Mouse (Mus musculus): ENCODE measurements around the gene Slc6a9.

Slc6a9 gene

GRCm38 (mm10) chr4:117834457-117834844, at the start of gene Slc6a9:
Gene Slc6a9 (plus strand): TSS chr4:117834506.
- no peak for DNase-seq (ENCODE audit: inconsistent ontology term)

DNA sequence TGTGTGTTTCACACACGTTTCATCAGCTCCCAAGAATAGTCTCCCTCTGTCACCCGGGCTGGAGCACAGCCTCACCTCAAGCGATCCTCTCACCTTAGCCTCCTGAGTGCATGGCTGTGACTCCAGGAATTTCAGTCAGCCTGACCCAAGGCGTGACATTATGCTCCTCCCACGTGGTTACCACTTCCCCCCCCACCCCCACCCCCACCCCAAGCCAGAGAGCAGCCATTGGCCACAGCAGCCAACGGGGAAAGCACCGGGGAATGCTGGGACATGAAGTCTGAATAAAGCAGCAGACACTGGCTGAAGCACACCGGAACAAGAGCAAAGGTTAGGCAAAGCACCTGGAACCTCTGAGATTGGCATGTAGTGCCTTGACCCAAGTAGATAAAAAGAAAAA, 47.3 kb upstream of the Slc6a9 start:
- peak; percentile 6 for DNase-seq (ENCODE audit: inconsistent ontology term)

- DNase-seq (ENCODE audit: inconsistent ontology term) = no peak
Measured at GRCm38 (mm10) chr4:117788308-117788707, 46.0 kb upstream of the Slc6a9 start.

- no peak for DNase-seq (ENCODE audit: inconsistent ontology term)
Measured at GRCm38 (mm10) chr4:117799904-117800303, 34.4 kb upstream of the Slc6a9 start.

DNA sequence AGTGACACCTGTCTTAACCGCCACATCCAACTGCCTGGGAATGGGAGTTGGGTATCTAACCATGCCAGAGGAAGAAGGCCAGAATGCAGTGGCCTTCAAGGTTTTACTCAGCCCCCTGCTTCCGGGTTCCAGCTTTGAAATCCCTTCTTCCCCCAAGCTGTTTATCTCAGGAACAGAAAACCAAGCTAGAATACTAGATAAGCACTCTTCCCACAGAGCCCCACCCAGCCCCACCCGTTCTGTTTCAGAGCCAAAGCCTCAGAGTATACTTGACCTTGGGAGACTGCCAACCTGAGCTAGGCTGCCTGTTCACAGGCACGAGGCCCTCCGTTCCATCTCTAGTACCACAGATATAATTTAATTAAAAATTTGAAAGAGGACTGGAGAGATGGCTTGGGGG, 27.3 kb upstream of the Slc6a9 start:
- no peak for DNase-seq (ENCODE audit: inconsistent ontology term)

- no peak for DNase-seq (ENCODE audit: inconsistent ontology term)
Measured at GRCm38 (mm10) chr4:117810933-117811332, 23.4 kb upstream of the Slc6a9 start.

- no peak for DNase-seq (ENCODE audit: inconsistent ontology term)
Measured at GRCm38 (mm10) chr4:117813591-117814192, 20.6 kb upstream of the Slc6a9 start.

- DNase-seq (ENCODE audit: inconsistent ontology term) = no peak
Measured at GRCm38 (mm10) chr4:117814333-117814732, 20.0 kb upstream of the Slc6a9 start.

DNA sequence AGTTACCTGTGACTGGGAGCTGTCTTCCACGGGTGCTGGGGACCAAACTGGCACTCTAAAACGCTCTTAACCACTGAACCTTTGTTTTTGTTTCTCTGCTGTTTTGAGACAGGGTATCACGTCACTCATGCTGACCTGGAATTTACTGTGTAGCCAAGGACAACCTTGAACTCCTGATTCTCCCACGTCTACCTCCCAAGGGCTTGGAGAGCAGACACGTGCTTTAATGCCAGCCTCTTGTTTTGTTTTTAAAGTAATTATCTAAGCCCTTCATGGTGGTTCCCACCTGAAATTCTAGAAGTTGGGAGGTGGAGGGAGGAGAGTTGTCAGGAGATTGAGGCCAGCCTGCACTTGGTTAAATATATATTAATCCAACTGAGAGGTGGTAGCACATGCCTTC, 17.5 kb upstream of the Slc6a9 start:
- no peak for DNase-seq (ENCODE audit: inconsistent ontology term)

DNA sequence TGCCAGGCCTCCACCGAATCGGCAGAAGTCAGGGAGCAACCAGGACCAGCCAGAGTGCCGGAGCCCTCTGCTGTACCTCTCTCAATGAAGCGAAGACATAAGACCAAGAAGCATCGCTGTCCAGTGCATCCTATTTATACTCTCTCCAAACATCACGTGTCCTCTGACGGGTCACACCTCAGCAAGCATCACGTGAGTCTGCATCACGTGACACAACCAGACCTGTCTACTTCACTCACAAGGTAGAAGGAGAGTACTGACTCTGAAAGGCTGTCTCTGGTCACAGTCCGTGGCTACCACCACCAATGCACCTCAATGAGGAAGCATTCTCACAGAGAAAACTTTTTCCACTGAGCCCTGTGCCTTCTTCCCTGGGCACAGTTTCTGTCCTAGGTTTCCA, 16.3 kb upstream of the Slc6a9 start:
- no peak for DNase-seq (ENCODE audit: inconsistent ontology term)

DNA sequence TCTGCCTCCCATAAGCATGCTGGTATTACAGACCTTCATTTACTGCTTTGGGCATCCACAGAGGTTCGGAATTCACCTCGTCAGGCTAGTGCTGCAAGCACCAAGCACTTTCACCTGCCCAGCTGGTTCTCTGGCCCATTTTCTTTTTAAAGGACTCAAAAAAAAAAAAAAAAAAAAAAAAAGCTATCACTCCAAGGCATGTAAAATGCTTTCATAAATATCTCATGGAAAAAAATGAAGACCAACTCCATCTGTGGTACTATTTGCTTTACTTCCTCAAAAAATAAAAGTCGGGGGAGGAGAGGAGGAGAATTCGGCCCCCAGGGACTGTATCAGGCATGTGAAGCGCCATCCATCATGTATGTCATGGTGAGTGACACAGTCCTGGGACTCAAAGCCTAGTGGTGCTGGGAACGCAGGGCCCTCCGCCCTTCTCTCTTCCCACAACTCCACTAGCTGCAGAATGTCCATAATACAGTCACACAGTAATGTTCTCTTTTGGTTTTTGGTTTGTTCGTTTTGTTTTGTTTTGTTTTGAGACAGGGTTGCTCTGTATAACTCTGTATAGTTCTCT, 5.6 kb upstream of the Slc6a9 start:
- DNase-seq (ENCODE audit: inconsistent ontology term) = no peak

GRCm38 (mm10) chr4:117829260-117830123, 4.8 kb upstream of the Slc6a9 start:
- DNase-seq (ENCODE audit: inconsistent ontology term) = peak; percentile 64

DNA sequence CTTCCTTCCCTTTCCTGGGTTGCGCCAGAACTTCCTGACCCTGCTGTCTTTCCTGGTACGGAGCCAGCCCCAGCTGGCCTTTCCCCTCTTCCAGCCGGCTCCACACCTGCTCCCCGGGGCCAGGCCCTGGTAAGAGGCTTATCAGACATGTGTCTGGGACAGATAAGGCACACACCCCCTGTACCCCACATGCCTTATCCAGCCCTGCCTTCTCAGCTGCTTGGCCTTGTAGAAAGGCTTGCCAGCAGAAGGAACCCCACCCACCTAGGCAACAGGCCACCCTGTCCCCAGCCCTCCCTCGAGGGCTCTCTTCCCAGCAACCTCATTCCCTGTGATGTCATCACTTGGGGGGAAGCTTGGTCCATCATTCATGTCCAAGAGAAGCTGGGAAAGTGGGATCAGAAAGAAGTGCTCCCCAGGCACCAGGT, 4.2 kb upstream of the Slc6a9 start:
- no peak for DNase-seq (ENCODE audit: inconsistent ontology term)

GRCm38 (mm10) chr4:117830801-117831200, 3.5 kb upstream of the Slc6a9 start:
- DNase-seq (ENCODE audit: inconsistent ontology term) = no peak

DNA sequence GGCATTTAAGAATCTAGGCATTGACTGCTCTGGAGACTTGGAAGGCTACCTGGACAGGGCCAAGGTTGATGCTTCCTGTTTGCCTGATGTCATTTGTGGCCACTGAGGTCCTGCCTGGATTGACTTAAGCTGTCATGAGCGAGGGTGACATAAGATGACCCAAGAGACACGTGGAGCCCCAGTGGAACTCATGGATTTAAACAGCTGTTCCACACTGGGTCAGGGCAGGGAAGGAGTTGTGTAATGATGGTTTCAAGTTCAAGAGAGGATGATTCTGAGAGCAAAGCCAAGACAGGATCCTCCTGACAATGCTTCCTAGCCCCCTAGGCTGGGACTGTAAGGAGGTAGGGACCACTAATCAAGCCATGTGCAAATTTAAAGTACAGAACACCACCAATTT, 2.8 kb upstream of the Slc6a9 start:
- DNase-seq (ENCODE audit: inconsistent ontology term) = no peak

GRCm38 (mm10) chr4:117831920-117832691, 2.2 kb upstream of the Slc6a9 start:
- no peak for DNase-seq (ENCODE audit: inconsistent ontology term)

GRCm38 (mm10) chr4:117834845-117835530, 682 bp downstream of the Slc6a9 start:
- peak; percentile 85 for DNase-seq (ENCODE audit: inconsistent ontology term)

- peak; percentile 70 for DNase-seq (ENCODE audit: inconsistent ontology term)
Measured at GRCm38 (mm10) chr4:117835531-117836111, 1.3 kb downstream of the Slc6a9 start.

GRCm38 (mm10) chr4:117836204-117836767, 2.0 kb downstream of the Slc6a9 start:
- peak; percentile 93 for DNase-seq (ENCODE audit: inconsistent ontology term)

DNA sequence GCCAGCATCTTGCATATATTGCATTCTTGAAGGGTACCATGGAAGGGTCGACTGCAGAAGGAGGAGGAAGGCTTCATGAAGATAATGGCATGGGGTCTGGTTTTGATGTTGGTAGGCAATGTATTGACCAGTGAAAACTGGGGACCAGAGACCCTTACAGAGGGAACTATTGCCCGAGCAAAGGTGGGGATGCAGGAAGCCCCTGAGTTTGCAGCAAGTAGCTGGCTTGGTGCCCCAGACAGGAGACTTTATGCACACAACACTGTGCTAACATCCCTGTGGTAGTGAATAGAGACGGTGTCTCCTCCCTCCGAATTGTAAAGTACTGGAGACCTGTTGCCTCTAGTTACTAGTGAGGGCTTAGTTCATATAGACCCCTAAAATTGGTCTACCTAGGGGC, 3.0 kb downstream of the Slc6a9 start:
- no peak for DNase-seq (ENCODE audit: inconsistent ontology term)

DNA sequence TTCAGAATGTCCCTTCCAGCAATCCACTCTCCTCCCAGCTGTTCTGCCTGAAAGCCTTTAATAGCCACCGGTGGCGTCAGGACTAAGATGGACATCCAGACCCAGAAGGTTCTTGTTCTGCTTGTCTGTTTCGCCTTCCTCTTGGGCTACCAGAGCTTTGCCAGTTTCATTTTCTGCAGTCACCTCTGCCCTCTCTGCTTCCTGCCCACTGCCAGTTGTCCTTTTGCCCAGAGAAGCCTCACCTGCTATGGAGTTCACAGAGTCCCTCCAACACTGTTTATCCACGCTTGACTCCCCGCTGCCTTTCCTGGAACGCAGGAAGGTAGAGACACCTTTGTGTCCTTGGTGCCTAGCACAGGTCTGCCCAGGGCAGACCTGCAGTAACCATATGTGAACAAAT, 5.1 kb downstream of the Slc6a9 start:
- DNase-seq (ENCODE audit: inconsistent ontology term) = no peak

All from Muller cell, postnatal 12 days (primary cell).